Mouse (Mus musculus) 416B (cell line): Measurements from ENCODE around the gene Dscaml1.

Experiments
- DNase-seq: peaks from one replicate; pipeline ENCODE4 v3.0.0; 2011; ENCODE audit warnings: low read depth

Dscaml1 gene

DNA sequence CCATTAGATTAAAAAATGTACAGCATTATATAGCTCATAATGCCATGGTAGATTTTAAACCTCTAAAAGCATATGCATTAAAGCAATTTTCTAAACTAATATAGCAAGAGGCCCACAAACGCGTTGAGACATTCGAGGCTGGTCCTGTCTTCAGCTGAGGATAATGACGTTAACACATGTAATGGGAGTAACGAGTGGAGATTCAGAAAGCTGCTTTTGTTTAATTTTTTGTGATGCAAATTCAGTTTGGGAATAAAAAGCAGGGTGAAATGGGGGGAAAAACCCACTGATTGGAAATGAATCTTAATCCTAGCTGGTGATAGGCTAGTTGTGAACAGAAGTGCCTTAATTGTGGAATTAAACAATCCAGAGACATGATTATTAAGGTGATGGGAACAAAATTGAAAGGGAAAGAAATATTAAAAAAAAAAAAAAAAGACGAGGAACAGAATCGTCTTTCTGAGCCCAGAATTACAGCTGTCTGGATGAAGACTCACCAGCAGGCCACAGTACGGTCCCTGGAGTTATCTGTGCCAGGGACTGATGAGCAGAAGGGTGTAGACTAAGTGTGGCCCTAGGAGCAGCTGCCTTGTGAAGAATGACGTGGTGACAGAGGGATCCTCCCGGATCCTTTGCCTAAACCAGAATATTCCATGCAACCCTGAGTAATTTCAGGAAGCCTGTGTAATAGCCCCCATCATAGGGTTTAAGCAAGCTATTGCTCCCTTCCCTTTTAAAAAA is 84.5 kb downstream of the Dscaml1 start:
- DNase-seq, result no peak

DNA sequence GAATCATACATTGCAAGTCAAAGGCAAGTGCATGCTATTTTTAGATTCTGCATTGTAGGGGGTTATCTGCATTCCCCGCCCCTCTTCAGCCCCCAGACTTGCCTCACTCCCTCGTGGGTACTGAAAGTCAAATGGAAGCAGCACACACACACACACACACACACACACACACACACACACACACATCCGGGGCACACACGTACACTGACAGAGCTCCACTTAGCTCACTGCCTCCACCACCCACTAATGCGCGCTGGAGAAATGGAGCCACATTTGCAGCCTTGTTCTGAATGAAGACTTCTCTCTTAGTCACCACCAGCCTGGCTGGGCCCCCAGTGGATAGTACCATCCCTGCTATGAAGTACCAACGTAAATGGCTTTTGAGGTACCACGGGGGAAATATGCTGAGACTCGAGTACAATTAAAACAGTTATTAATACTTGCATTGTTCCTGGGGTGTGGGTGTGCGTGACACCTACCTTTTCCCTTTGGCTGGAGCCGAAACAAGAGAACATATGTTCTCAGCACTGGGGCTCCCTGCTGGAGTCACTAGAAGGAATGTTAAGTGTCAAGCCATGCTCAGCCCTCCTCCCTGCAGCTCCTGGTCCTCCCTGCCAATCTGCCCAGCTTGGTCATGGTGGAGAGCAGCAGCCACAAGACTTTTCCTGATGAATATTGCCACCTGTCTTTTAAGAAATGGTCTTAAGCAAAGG is 91.7 kb downstream of the Dscaml1 start:
- DNase-seq, result no peak

DNA sequence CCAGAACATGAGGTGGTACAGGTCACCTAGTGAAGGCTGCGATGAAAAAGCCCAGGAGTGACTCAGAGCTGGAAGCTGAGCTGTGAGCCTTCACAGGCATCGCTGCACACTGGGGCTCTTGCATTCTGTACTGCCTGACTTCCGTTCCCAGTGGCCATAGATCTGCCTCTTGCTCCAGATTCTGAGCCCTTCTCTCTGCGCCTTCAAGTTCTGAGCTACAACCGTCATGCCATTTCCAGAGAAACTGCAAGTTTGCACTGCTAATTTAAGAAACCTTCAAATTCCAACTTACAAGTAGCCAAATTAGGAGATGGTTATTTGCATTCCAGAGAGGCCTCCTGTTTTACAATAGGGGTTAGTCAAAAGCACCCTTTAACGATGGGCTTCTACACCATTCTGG is 93.4 kb downstream of the Dscaml1 start:
- DNase-seq, result no peak

DNA sequence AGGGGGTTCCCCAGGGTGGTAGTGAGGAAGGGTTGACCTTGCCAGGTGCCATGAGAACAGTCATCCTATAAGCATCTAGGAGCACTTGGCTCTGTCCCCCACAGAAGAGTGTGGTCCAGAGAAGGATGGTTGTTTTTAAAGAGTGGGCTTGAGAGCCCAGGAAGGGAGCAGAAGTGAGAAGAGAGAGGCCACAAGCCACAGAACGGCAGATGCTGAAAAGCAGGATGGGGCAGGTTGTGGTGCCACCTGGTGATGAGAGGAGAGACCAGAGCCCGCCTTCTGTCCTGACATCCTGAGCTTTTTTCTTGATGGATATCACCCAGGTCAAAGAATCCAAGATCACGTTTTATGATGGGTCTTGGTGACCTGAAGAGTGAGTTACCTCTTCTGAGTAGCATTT is 96.4 kb downstream of the Dscaml1 start:
- no peak for DNase-seq

DNA sequence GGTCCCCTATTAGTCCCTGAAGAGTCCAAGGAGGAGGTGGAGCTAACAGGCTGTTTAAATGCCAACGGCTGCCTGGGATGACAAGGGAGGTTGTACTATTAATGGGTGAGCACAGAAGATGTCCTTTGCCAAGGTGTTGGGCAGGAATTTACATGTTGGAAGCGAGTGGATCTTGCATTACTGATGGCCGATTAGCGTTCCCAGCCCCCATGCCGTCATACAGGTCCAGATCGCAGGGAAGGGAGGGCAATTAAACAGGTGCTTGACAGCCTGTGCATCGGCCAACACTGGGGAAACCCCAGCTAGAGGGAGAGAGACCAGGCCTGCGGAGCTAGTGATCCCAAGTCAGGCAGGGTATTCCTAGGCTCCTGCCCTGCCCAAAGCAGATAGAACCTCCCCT is 98.1 kb downstream of the Dscaml1 start:
- DNase-seq, result no peak

DNA sequence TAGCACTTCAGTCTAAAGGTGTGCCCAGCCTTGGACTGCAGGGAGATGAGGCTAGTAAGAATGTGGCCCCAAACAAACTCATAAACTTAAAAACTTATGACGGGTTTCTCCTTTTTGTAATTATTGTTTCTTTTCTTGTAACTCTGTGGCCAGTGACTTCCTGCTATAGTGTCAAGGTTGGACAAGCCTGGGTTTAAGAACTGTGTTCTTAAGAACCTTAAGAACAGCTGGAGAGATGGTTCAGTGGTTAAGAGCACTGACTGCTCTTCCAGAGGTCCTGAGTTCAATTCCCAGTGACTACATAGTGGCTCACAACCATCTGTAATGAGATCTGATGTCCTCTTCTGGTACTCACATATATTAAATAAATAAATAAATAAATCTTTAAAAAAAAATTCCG is 106.8 kb downstream of the Dscaml1 start:
- no peak for DNase-seq

DNA sequence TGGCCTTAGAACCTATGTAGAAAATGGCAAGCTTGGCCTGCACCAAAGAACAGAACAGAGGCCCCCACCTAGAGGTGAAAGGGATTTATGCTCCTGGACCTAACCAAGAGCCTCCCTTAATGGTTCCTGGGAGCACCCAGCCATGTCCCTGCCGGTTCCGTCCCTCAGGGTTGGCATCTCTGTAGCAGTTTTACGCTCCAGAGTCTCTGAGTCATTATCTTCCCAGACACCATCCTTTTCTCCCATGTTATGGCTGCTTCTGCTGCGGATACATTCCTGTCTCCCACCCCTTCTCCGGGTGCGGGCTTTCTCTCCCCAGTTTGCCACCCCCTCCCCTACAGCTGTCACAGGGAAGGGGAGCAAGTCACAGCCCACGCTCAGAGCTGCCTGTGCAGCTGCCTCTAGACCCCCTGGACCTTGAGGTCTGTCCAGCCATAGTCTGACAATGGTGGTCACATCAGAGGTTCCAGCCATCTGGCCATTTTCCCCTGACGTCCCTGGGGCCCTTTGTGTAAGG is 108.1 kb downstream of the Dscaml1 start:
- no peak for DNase-seq

DNA sequence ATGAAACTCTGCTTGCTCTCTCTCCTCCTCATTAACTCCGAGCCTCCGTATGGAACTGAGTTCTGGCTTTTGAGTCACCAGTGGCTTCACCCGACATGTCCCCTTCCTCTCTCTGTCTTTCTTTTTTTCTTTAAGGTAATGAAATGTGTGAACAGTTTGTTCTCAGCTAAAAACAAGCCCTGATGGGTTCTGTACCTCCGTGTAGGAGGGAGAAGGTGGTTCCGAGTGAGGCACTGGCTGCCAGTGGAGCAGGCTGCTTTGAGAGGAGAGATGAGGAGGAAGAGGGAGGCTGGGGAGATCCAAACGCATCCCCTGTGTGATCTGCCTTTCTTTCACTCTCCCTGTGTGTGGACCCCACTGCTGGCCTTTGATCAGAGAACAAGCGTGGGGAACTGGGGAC is 111.2 kb downstream of the Dscaml1 start:
- no peak for DNase-seq

DNA sequence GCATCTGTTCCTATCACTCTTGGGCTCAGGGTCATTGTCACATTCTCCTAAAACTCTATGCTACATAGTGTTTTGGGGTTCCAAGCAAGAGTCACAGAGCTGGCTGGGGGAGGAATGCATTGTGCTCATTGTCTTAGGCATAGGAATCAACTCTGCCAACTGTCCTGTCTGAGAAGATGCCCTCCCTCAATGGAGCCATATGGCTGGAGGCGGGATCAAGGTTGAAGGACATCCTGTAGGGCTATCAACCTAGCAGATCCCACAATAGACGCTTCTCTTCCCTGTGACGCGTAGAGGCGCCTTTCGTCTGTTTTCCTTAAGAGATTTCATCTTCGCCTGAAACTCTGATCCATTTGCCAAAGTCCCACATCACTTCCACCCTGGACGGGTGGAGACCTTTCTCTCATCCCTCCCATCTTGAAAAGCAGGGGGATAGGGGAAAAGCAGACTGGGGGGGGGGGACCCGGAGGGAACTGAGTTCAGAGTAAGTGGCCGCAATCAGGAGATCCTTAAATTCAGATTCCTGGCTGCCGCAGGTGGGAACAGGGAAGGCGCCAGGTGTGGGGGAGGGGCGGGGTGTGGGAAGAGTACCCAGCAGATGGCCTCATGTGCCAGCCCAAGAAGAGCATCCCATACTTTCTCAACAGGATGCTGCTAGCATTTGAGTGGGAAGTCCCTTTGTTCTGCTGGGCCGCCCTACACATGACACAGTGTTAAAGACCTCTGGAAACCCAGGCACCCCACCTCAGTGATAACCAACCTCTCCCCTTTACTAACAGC is 113.0 kb downstream of the Dscaml1 start:
- no peak for DNase-seq

DNA sequence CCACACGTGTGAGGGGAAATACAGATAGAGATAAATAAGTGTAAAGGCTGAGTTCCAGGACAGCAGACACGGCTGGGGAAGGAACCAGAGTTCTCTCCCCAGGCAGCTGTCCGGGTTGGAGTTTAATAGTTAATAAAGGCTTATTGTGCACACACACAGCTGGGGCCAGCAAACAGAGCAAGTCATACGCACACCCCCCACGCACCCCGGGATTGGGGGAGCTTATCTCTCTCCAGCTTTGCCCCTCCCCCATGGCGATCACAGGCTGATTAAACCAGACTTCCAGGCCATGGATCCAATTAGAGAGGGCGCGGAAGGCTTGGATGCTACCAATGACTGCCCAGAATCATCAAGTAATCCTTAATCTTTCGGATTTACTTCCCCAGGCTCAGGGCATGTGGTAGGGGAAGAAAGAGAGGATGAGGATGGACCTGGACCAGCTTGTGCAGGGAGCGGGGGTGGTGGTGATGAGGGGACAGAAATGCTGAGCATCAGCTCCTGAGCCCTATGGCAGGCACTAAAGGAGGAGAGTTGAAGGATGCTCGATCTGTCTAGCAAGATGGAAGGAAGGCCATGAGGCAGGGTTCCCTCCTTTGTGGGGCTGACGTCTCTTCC is 119.7 kb downstream of the Dscaml1 start:
- DNase-seq, result no peak

DNA sequence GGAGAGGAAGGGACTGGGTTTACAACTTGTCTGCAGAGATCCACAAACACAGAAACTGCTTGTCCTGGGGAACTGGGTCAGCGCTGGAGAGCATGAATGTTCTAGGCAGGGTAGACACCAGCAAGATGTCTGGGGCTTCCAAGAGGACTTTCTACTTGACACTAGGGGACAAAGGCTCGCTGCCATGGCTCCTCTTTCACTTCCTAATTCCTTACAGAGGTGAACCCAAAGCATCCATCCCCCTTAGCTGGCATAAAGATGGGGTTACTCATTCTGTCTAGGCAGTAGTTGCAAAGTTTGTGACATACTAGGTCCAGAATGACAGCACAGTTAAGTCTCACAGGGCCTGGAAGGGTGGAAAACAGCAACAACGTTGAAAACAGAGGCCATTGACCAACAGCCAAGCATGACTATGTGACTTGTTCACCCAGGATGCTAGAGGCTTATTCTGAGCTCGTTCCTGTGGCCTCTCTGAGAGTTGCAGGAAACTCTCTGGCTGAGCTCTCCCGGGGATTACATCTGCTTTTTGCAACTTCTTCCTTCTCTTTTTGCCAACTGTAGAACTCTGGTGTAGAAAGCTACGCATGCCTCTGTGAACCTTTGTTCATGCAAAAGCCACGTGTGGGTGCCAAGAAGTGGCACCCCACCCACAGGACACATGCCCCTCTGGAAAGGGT is 120.6 kb downstream of the Dscaml1 start:
- peak; percentile 44 for DNase-seq

DNA sequence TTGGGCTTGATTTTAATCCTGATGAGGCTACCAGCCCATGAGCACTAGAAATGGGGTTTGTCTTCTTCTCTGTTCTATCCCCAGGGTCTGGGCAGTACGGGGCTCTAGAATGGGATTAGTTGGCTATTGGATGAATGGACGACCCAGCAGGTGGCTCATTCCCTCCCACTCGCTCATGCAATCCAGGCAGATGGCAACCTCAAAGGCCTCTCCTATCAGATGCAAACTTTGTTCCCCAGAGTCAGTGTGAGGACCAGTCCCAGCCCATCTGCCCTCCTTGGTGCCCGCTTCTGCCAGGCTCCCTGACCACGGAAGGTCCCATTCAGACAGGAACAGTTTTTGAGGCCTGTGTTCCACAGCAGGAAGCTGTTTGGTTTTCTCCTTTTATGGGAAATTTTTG is 123.4 kb downstream of the Dscaml1 start:
- DNase-seq, result no peak

DNA sequence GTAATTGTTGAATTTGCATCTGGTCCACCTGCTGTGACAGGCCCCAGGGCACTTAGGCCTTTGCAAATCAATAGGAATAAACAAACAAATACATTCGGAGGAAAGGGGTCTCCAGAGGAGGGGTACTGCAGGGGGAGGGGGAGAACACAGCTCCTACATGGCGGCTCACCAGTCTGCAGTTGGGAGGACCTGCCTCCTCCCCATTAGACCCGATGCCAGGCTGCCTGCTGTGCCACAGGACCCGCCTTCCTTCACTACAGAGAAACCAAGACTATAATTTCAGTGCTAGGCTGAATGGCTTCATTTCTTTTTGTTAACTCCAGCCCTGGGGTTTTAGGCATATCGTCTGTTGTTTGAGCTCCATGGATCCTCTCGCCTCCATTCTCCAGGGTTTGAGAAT is 123.8 kb downstream of the Dscaml1 start:
- DNase-seq, result no peak

DNA sequence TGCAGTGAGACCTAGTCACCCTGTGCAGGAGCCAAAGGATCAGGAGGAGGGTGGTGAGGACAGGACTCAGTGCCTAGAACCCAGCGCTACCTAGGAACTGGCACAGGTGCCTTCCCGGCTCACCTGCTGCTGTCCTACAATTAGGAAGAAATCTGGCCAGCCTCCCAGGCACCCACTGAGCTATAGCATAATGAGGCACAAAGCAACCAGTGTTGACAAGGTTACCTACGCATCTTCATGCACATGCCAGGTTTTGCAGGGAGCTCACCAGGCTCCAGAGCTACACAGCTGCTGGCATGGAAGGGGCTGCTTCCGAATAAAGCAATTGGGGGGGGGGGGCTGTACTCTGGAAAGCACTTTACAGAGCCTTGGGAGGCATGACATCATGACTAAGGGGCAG is 124.2 kb downstream of the Dscaml1 start:
- DNase-seq, result no peak

DNA sequence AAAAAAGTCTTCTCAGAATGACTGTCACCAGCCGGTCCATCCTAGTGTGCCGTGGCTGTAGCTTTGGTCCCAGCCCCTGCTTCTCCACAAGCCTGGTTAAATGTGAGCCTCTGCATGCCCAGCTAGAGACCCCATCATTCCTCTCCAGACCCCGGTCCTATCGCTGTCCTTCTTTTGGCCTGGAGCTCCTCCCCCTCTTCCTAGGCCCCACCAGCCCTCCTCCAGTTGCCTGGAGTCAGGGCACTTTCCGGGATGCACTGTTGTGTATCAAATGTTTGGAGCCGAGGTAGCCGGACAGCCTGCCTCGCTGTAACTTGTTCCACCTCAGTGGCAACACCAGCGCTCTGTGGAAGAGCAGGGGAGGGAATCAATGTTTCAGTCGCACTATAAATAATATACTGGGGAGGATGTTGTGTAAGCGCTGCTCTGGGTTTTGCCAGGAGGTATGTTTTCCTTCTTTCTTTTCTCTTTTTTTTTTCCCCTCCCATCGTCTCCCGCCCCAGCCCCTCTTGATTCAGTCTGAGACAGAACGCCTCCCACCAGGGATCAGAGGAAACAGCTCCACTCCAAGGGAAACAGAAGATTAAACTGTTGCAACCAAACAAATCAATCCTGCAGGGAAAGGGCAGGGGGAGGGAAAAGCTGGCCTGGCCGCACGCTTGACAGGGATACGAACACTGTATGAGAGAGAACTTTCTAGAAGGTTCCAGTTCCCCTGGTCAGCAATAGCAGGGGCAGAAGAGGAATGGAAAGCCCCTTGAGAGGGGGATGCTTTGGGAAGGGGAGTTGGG is 128.8 kb downstream of the Dscaml1 start:
- DNase-seq, result no peak

DNA sequence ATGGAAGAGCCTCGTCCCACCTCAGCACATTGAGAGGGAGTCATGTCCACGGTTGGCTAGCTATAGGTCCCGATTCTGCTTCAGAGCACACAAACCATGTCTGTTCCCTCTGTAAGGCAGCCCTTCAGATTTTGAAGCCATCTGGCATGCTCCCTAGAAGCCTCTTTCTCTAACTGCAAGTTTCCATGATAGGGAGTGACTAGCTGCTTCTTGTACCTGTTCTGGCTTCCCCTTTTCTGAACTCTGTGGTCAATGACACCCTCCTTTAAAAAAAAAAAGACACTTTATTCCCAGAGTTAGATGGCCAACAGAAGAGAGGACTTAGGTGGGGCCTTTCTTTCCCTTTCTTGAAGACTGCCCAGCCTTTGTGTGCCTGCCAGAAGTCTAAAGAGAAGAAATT is 130.5 kb downstream of the Dscaml1 start:
- no peak for DNase-seq

DNA sequence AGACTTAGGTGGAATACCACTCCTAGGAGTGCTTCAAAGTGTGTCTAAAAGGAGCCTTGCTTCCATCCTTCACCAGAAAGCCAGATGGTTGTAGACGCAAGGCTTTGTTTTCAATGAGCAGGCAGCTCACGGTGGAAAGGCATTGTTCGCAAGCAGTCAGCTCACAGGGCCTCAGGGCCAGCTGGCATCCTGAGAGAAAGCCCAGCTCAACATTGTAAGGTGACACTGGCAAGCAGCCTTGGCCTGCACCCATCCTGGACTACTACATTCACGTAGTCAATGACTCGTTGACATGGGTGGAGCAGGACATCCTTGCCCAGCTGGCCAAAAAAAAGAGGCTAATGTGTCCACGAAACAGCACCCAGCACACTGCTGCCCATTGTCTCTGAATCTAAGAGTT is 134.6 kb downstream of the Dscaml1 start:
- DNase-seq, result no peak

DNA sequence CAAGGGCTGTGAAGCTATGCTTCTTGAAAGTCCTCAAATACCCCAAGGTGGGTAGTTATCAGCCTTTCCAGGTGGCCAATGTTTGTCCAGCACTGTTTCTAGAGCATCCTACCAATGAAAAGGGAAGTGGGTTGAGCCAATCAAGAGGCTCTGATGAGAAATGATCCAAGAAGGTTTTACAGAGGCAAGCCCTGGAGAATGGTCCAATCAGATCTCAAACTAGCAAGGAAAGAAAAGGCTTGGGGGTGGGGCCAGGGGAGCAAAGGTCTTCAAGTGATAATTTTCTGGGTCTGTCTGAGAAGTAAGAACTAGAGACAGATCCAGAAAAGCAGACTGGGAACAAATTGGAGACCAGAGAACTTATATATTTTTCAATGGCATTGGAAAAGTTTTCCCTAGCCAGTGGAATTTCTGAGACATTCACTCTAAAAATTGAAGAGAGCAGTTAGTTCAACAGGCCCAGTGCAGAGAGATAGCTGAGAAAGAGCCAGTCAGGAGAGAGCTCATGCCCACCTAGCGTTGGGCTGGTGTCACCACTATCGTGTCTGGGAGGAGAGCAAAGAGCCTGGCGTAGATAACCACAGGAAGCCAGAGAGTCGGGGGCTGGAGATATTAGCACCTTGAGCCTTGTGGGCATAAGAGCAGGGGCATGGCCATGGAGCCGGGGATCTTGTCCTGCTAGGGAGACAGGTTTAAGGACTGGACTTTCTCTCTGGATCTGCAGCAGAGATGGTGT is 140.6 kb downstream of the Dscaml1 start:
- DNase-seq, result no peak

DNA sequence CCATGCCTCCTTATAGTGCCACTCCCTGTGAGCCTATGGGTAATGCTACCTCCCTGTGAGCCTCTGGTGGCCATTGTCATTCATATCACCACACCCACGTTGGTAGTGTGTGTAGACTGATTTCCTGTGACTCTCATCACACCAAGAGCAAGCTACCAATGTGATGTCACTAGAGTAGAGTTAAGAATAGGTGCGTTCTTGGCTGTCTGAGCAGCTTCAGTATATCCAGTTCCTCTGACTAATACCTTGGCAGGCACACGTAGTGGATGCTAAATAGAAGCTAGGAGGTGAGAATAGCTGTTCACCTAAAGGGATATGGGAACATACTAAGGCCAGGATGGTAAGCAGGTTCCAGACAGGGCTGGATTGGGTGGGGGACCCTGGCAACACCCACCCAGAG is 143.3 kb downstream of the Dscaml1 start:
- no peak for DNase-seq

DNA sequence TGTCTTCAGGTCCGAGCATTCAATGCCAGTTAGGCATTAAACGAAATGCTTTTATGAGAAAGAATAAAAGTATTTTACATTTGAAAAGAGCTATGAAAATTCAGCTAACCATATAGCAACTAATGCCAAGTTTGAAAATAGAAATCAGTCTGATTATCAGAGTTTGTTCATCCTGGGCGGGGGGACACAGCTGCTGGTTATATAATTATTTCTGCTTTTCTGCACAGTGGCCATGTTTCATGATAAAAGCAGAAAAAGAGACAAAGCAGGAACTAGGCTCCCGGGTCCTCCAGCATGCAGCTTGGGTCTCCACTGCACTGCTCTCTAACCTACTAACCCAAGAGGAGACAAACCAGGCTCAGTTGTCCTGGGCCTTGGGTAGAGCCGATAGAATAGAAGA is 143.9 kb downstream of the Dscaml1 start:
- no peak for DNase-seq
